Mouse (Mus musculus): ENCODE measurements around the gene Ndufv3.
"Not testable (repeated sequence)": the region's sequence is repeated elsewhere in the genome, so short reads cannot be mapped to it uniquely, and the experiment has no call there.

The Ndufv3 gene

DNA sequence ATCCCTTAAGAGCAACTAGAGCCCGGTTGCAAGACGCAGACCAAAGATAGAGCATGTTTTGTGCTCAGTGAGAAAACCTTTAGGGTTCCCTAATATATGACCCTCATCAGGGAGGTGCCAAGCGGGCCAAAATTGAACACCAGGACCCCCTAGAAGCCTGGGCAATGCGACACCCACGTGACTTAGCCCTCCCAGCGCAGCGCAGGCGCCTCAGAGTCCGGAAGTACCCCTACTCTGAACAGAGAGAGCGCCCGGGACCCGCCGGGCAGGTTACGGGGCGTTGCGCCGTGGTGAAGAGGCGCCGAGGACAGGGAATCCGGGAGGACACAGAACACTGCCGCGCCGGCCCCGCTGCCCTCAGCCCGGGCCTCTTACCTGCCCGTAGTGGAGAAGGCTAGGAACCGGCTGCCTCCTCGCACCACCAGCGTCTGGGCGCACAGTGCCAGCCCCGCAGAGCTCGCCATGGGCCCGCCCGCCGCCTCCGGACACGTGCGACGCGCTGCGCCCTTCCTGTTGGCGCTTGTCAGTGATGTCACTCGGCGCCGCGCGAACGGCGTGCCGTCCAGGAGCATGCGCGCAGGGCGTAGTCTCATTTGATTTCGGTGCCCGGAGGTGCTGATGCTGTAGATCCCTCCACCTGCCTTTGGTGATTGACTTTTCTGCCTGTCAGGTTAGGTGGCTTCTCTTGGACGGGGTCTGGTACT lies 8.0 kb upstream of the Ndufv3 start:
- DNase-seq (ENCODE audit: low read depth, low spot score), result peak; percentile 69

DNA sequence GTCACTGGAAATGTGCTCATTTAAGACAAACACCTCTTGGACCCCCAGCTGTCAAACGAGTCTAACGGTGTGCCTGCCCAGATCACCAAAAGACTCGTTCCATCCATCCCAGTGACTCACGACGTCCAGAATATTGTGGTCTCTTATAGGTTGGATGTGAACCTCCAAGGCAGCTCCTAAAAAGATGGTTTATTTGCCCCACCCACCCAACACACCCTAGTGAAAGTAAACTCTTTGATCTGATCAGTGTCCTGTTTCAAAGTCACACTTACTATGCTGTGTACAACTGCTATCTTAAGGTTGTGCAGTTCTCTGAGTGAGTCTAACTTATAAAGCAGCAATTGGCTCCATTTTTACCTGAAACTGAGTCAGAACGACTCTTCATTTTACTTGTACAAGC lies 7.3 kb upstream of the Ndufv3 start:
- DNase-seq (ENCODE audit: low read depth, low spot score), result no peak

DNA sequence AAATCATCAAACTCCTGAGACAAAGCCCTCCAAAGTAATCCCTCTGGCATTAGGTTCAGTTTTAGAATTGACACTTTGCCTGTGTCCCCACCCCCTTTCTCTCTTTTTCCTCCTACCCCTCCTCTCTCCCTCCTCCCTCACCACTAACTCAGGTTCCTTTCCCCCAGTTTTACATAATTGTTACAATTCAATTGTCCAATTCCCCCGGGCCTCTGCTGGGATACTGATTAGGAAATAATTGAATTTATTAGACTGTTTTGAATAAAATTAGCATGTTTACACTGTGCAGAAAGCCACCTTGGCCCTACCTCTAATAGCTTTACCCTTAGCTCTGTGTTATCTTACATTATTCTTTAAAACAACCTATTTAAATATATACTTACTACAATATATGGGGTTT lies 5.2 kb upstream of the Ndufv3 start:
- DNase-seq (ENCODE audit: low read depth, low spot score), result no peak

DNA sequence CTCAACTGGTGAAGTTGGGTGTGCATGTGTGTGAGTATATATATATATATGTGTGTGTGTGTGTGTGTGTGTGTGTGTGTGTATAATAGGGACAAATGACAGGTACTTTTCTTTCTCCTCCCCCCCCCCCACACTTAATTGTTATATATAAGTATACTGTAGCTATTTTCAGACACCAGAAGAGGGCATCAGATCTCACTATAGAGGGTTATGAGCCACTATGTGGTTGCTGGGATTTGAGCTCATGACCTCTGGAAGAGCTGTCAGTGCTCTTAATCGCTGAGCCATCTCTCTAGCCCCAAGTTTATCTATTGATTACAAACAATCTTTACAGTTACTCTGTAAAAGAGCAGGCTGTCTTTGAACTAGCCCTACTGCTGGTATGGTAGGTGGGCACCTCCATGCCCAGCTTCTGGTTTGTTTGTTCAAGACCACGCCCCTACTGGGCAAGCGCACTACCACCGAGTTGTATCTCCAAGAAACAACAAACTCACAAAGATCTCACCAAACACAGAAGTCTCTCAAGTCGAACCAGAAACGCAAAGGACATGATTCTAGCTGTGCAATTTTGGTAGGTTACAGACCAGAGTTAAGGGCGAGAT lies 470 bp upstream of the Ndufv3 start:
- DNase-seq (ENCODE audit: low read depth, low spot score), result no peak

DNA sequence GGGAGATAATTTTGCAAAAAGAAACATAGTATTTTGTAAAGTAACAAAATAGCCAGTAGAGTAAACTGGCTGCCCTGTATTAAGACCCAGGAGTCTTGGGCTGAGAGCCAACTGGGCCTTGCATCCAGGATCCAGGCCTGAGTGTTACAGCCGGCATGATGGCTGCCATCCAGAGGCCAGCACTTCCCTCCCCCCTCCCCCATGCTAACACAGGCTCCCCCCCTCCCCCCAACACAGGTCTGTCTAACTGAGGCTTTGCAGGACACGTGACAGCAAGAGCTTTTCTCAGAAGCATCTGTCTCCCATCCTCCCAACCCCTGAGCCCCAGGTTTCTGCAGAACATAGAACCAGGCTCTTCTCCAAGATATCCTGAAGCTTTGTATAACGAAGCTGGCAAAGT lies 980 bp downstream of the Ndufv3 start:
- DNase-seq (ENCODE audit: low read depth, low spot score), result no peak

DNA sequence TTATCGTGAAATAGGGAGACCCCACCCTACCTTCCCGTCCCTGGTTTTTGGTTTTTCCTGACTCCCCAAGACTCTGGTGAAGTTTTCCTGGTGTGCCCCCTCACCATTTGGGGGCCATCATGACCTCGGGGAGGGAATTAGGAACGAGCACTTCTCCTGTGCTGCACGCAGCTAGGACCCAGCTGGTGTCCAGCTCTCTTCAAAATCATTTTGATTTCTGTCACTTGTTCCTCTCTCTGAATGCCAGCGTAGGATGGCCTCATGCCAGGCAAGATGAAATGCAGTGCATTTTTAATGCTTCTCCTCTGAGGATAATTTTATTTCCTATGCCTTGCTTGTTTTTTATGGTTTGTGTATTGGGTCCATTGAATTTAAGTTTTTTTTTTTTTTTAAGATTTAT lies 2.0 kb downstream of the Ndufv3 start:
- DNase-seq (ENCODE audit: low read depth, low spot score), result no peak

DNA sequence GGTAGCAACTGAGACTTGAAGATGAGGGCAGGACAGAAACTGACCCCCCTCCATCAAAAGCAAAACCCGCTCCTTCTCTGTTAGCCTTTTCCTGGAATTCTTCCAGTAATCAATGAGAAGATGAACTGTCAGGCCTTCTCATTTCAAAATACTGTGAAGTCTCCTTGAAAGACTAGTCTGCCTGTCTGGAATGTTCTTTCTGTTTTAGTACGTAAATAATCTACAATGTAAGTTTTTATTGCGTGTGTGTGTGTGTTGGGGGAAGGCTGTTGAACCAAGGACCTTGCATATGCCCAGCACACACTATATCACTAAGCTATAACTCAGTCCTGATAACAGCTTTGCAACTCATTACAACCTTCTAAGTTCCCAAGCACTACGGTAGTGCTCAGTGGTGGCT lies 5.2 kb downstream of the Ndufv3 start:
- DNase-seq (ENCODE audit: low read depth, low spot score), result no peak

DNA sequence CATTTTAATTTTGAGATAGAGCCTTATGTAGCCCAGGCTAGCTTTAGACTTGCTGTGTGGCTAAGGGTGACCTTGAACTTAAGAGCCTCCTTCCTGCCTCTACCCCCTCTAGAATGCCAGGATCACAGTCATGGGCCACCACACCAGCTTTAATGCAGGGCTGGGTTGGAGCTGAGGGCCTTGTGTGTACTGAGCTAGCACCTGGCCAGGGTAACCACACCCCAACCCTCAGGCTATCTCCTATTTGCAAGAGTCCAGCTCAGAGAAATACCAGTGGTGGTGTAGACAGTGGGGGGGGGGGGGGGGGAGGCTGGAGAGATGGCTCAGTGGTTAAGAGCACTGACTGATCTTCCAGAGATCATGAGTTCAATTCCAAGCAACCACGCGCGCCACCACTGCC lies 5.9 kb downstream of the Ndufv3 start:
- DNase-seq (ENCODE audit: low read depth, low spot score), result no peak

DNA sequence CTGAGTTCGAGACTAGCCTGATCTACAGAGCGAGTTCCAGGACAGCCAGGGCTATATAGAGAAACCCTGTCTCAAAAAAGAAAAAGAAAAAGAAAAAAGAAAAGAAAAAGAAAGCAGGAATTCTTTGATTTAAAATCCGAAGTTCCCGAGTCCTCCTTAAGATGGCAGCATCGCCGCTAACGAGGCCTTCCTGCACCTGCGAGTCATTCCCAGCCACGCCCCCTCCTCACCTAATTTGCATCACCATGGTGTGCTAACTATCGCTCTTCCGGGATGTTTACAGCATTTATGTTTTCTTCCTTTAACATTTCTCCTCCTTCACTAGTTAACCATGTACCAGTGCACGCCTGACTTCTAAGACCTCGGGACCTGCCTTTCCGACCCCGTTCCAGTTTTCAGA lies 9.4 kb downstream of the Ndufv3 start:
- no peak for DNase-seq (ENCODE audit: low read depth, low spot score)

DNA sequence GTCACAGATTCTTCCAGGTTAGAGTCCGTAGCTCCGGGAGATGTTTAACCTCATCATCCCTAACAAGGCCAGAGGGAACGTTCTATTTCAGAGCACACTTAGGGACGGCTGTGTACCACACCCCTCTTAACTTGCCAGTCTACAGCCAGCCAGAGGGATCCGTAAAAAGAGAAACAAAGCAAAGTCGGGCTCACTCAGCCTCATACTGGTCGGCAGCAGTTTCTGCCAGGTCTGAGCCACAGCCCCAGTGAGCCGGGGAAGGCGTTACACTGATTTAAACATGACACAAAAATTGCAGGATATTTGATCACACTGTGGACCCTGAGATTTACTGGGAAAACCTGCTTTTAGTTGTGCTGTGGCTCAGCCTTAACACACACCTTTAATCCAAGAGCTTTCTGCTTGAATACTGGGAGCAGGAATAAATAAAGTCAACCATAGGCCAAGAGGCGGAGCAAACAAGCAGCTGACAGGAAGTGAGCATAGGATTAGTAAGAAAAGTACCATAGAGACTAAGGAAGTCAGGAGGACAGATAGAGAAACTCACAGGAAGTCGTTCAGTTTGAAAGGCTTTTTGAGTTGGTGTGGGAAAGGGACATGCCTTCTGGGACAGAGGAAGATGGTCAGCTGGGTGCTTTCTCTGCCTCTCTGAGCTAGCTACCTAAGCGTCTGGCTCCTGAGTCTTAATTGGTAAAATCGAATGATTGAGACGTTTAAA lies 11.7 kb downstream of the Ndufv3 start:
- DNase-seq (ENCODE audit: low read depth, low spot score), result no peak

DNA sequence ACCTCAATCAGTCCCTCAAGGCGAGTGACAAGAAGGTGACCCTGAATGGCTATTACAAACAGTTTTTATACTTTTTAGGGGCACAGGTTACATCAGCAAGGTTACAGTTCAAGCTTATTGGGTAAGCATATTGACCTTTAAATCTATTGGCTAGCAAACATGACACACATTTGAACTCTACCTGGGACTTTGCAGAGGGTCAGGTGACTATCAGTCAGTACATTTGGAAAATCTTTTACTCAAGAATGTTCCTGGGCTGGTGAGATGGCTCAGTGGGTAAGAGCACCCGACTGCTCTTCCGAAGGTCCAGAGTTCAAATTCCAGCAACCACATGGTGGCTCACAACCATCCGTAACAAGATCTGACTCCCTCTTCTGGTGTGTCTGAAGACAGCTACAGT lies 12.4 kb downstream of the Ndufv3 start:
- DNase-seq (ENCODE audit: low read depth, low spot score), result not testable (repeated sequence)

DNA sequence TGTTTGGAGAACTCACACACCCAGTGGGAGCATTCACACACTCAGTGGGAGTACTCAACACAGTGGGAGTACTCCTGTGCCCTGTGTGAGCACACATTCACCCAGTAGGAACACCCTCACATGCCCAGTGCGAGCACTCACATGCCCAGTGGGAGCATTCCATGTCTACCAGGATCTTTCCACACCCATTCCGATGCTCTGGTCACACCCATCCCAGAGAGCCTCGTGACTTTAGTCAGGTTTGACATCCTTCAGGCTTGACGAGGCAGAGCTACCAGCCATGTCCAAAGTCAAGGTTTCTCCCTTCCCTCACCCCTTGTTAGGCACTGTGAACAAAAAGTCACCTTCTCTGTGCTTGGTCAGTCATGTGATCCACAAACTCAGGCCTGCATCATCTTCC lies 15.4 kb downstream of the Ndufv3 start:
- DNase-seq (ENCODE audit: low read depth, low spot score), result no peak

DNA sequence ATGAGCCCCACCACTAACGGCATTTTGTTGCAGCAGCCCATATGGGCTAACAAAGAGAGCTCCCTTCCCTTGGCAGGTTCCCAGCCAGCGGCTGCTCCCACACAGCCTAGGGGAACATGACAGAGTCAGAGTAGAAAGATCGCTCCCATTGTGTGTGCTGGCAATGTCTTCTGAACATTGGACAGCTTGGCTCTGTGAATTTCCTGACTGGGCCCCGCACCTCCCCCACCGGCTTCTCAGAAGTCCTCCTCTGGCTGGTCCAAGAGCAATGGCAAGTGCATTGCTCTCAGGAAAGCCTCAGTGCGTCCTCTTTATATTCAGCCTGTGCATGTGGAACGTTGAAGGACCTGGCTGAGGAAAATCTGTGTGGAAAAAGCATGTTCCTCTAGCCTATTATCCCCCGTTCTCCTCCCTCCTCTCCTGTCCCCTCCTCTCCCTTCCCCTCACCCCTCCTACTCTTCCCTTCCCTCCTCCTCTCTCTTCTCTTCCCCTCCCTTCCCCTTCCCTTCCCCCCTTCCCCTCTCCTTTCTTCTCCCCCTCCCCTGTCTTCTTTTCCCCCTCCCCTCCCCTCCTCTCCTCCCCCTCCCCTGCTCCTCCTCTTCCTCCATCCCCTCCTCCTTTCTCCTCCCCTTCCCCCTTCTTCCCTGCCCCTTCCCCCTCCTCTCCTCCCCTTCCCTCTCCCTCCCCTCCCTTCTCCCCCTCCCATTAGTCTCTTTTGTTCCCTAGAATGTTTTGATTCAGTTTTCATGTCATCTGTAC lies 16.1 kb downstream of the Ndufv3 start:
- no peak for DNase-seq (ENCODE audit: low read depth, low spot score)

DNA sequence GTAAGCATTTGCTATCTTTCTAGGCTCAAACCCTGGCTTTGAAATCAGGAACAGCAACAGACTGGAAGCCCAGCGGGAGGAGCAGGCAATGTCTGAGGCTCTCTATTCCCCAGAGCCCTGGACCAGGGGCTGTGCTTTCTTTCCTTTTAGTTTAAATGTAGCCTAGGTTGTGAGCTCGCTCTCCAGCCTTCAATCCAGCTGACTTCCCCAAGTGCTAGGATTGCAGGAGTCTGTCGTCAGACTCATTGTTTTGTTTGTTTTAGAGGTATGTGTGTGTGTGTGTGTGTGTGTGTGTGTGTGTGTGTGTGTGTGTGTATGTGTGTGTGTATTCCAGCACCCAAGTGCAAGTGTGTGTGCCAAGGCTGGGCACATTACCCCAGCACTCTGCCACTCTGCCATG lies 20.2 kb downstream of the Ndufv3 start:
- DNase-seq (ENCODE audit: low read depth, low spot score), result no peak

DNA sequence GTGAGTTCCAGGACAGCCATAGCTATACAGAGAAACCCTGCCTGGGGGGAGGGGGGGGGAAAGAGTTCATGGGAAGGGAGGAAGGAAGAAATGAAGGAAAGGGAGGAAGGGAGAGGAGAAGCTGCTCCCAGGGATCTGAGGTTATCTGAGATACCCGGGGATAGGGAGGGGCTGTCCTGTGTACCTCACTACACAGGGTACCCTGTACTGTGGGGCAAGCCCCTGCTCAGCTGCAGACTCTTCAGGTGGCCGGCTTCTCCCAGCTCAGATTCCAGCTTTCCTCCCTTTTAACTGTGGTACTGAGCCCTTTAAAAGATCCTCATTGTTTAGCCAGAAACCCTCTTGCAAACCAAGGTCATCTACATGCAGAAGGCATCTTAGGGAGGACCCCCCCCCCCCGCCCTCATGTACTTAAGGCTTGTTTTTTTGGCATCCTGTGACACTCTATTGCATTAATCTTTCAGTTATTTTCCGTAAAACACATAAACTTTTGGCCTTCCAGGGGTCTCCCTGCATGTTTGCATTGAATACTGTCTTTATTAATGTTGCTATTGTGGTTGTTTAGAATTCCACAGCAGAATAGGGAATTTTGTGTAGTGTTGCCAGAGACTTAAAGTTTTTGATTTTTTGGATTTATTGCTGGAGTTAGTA lies 21.0 kb downstream of the Ndufv3 start:
- DNase-seq (ENCODE audit: low read depth, low spot score), result no peak

DNA sequence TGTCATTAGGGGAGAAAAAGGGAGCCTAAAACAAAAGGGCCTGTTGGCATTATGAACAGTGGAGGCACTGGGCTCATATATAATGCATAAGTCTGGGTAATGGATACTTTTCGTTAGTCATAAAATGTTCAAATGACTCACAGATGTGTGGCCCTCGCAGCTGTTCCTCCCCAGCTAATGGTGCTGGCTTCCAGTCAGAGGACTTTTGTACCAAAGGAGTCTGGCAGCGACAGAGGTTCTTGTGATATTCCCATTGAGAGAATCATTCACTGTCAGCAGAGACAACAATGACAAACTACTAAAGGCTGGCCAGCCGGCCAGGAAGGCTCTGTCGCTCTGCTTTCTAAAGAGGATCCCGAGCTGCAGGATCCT lies 21.5 kb downstream of the Ndufv3 start:
- DNase-seq (ENCODE audit: low read depth, low spot score), result no peak

DNA sequence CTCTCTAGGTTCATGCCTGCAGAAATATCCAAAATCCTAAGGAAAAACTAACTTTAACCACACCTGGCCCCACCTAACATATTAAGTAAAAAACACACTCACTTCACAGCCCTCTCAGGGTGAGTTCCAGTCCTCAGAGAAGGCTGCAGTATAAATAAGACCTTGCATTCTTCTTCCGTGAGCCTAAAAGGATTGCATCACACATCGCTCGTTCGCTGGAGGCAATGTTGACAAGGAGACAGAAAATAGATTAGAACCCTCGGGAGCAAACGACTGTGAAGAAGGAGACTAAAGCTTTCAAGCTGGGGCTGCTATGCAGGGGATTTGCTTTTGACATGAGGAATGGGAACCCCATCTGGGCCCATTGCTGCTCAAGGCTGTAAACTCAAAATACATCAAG lies 23.7 kb downstream of the Ndufv3 start:
- DNase-seq (ENCODE audit: low read depth, low spot score), result no peak

DNA sequence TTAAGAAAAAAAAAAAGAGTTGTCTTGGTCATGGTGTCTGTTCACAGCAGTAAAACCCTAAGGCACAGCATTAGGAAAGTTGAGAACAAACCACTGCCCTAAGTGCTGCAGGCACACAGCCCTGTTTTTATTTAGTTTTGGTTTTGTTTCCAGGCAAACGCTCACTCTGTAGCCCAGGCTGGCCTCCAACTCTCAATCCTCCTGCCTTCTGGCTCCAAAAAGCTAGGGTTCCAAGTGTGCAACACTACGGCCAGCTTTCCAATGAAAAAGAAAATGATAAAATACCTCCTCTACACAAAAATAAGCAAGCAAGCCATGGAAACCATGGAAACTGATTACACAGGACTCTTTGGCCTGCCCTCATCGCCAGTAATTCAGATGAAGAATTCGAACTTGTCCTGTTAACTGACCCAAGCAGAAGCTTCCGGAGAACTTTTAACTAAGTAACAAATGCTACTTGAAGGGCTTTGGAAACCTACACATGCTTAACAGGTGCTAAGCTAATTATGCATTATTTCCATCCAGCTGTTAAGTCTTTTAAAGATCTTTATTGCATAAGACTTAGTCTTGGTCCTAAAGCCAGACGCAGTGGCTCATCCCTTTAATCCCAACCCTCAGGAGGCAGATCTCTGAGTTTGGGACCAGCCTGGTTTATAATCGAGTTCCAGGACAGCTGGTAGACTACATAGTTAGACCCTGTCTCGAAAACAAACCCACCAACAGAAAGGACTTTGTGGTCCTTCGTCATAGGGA lies 26.7 kb downstream of the Ndufv3 start:
- no peak for DNase-seq (ENCODE audit: low read depth, low spot score)

DNA sequence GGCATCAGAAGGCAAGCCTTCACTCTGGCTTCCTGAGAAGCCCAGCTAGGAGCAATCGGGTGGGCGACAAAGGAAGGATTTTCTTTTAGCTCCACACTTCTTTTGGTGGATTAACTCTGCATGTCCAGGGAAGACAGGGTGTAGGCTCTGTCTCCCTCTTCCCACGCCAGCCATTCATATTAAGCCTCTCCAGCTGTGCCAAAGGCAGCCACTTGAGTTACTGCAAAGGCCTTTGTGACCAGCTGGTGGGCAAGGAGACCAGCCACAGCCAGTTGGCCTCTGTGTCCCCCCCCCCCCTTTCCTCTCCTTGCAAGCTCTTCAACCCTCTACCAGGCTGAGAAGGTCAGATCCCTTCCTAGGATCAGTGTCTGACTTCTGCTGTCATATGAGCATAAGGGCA lies 28.1 kb downstream of the Ndufv3 start:
- no peak for DNase-seq (ENCODE audit: low read depth, low spot score)

DNA sequence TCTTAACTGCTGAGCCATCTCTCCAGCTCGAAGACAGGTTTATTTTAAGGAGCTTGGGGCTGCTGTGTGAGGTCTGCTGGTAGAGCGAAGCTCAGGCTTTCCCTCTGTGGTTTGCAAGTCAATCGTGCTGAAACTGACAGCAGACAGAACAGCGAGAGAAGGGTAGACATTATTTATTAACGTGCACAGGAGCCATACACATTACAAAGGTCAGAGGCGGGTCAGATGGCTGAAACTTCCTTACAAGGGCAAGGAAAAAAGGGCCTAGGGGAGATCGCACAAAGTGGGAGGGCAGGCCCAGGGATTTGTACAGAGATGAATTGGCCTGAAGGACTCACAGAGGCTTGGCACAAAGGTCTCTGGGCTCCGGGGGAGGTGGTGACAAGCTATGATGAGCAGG lies 29.5 kb downstream of the Ndufv3 start:
- no peak for DNase-seq (ENCODE audit: low read depth, low spot score)

DNA sequence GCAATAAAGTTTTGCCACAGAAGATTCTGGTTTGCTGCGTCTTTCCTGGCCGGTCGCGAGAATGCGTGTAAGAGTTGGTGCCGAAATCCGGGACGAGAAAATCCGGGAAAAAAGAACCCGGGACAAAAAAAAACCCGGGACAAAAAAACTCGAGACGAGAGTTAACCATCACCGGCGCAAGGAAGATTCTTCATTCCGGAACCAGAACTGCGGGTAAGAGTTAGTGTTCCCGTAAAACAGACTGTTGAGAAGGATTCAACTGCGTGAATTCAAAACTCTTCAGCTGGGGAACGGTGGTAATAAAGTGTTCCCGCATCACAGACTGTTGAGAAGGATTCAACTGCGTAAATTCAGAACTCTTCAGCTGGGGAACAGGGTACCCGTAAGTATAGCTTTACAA lies 32.7 kb downstream of the Ndufv3 start:
- DNase-seq (ENCODE audit: low read depth, low spot score), result not testable (repeated sequence)

Data from c-Kit-negative CD71-positive TER-119-positive erythroid progenitor cells, embryonic 14.5 days (primary cell).